Mouse (Mus musculus): ENCODE data around the gene Irx4. TPM values are rescaled to one million over a fixed set of nuclear protein-coding genes. Genes with fewer than 3 reads are reported as not detected.

Gene Irx4
- not detected in 2 replicates for total RNA-seq (2014; fragmentation: Nextera tagmentation)
- total RNA-seq (2017) = not detected in 2 replicates
- polyA plus RNA-seq (2012) = not detected in 2 replicates

- Histone ChIP-seq H3K27me3 (ENCODE audit: insufficient read depth, low read length) (no peaks in the 10 kb centered on the region), H3K4me1 (ENCODE audit: insufficient read depth, low read depth, low read length) (no peaks in the 10 kb centered on the region), H3K9me3 (replicated peaks) (peaks cover 83% of the 10 kb centered on the region), H3K36me3 (replicated peaks) (no peaks in the 10 kb centered on the region), H3K4me3 (ENCODE audit: low read depth, low read length) (no peak within 1 kb of the TSS; the same call in 1 of the 2 replicates)
- ATAC-seq (ENCODE audit: extremely low read depth, insufficient number of reproducible peaks, low FRiP score, poor library complexity, severe bottlenecking) = no peak
- DNase-seq (ENCODE audit: low spot score) = no peak
- no peak for TF ChIP-seq GATA1 (IDR thresholded peaks at IDR 0.05; ENCODE audit: borderline replicate concordance, low read length)
- no peak for TF ChIP-seq POLR2AphosphoS5 (IDR thresholded peaks at IDR 0.05; ENCODE audit: insufficient replicate concordance, low read depth, low read length)
- TF ChIP-seq TAL1 (conservative IDR thresholded peaks at IDR 0.05; ENCODE audit: low read depth, low read length) = no peak
- no peak for TF ChIP-seq GATA2 (IDR thresholded peaks at IDR 0.05; ENCODE audit: borderline replicate concordance, low read depth, low read length)
Measured at GRCm38 (mm10) chr13:73260354-73261035, at the start of gene Irx4. Gene Irx4 (plus strand): TSS chr13:73260479.

- no peak for TF ChIP-seq GATA2 (IDR thresholded peaks at IDR 0.05; ENCODE audit: borderline replicate concordance, low read depth, low read length)
- no peak for TF ChIP-seq POLR2AphosphoS5 (IDR thresholded peaks at IDR 0.05; ENCODE audit: insufficient replicate concordance, low read depth, low read length)
- no peak for TF ChIP-seq TAL1 (conservative IDR thresholded peaks at IDR 0.05; ENCODE audit: low read depth, low read length)
- TF ChIP-seq GATA1 (IDR thresholded peaks at IDR 0.05; ENCODE audit: borderline replicate concordance, low read length) = no peak
- TF ChIP-seq CTCF (IDR thresholded peaks at IDR 0.05; ENCODE audit: low read depth, low read length) = no peak
- ATAC-seq (ENCODE audit: extremely low read depth, insufficient number of reproducible peaks, low FRiP score, poor library complexity, severe bottlenecking) = no peak
- Histone ChIP-seq H3K36me3 (replicated peaks) (no peaks in the 10 kb centered on the region), H3K4me1 (ENCODE audit: insufficient read depth, low read depth, low read length) (no peaks in the 10 kb centered on the region), H3K27me3 (ENCODE audit: insufficient read depth, low read length) (no peaks in the 10 kb centered on the region), H3K4me3 (ENCODE audit: low read depth, low read length) (no peak overlapping the region), H3K9me3 (replicated peaks) (peaks cover 33% of the 10 kb centered on the region)
- DNase-seq (ENCODE audit: low spot score) = no peak
Measured at GRCm38 (mm10) chr13:73214301-73214700, 46.0 kb upstream of the Irx4 start.

- no peak overlapping the region for H3K4me3 ChIP-seq (ENCODE audit: low read depth, low read length)
- TF ChIP-seq GATA1 (IDR thresholded peaks at IDR 0.05; ENCODE audit: borderline replicate concordance, low read length) (no peak), CTCF (IDR thresholded peaks at IDR 0.05; ENCODE audit: low read depth, low read length) (no peak), TAL1 (conservative IDR thresholded peaks at IDR 0.05; ENCODE audit: low read depth, low read length) (no peak), GATA2 (IDR thresholded peaks at IDR 0.05; ENCODE audit: borderline replicate concordance, low read depth, low read length) (no peak), POLR2AphosphoS5 (IDR thresholded peaks at IDR 0.05; ENCODE audit: insufficient replicate concordance, low read depth, low read length) (no peak)
- peaks cover 55% of the 10 kb centered on the region for H3K9me3 ChIP-seq (replicated peaks)
- no peak for ATAC-seq (ENCODE audit: extremely low read depth, insufficient number of reproducible peaks, low FRiP score, poor library complexity, severe bottlenecking)
- no peaks in the 10 kb centered on the region for H3K4me1 ChIP-seq (ENCODE audit: insufficient read depth, low read depth, low read length)
- H3K36me3 ChIP-seq (replicated peaks) = no peaks in the 10 kb centered on the region
- H3K27me3 ChIP-seq (ENCODE audit: insufficient read depth, low read length) = no peaks in the 10 kb centered on the region
- no peak for DNase-seq (ENCODE audit: low spot score)
Measured at GRCm38 (mm10) chr13:73236461-73236860, 23.8 kb upstream of the Irx4 start.

- ATAC-seq (ENCODE audit: extremely low read depth, insufficient number of reproducible peaks, low FRiP score, poor library complexity, severe bottlenecking) (no peak), DNase-seq (ENCODE audit: low spot score) (no peak)
- Histone ChIP-seq H3K9me3 (replicated peaks) (peaks cover 59% of the 10 kb centered on the region), H3K4me1 (ENCODE audit: insufficient read depth, low read depth, low read length) (no peaks in the 10 kb centered on the region), H3K27me3 (ENCODE audit: insufficient read depth, low read length) (no peaks in the 10 kb centered on the region), H3K36me3 (replicated peaks) (no peaks in the 10 kb centered on the region), H3K4me3 (ENCODE audit: low read depth, low read length) (no peak overlapping the region)
- TF ChIP-seq GATA1 (IDR thresholded peaks at IDR 0.05; ENCODE audit: borderline replicate concordance, low read length) = no peak
- TF ChIP-seq CTCF (IDR thresholded peaks at IDR 0.05; ENCODE audit: low read depth, low read length) = no peak
- TF ChIP-seq POLR2AphosphoS5 (IDR thresholded peaks at IDR 0.05; ENCODE audit: insufficient replicate concordance, low read depth, low read length) = no peak
- no peak for TF ChIP-seq GATA2 (IDR thresholded peaks at IDR 0.05; ENCODE audit: borderline replicate concordance, low read depth, low read length)
- no peak for TF ChIP-seq TAL1 (conservative IDR thresholded peaks at IDR 0.05; ENCODE audit: low read depth, low read length)
Measured at GRCm38 (mm10) chr13:73239191-73239746, 21.0 kb upstream of the Irx4 start.

GRCm38 (mm10) chr13:73242556-73242955 is 17.7 kb upstream of the Irx4 start:
- Histone ChIP-seq H3K27me3 (ENCODE audit: insufficient read depth, low read length) (no peaks in the 10 kb centered on the region), H3K36me3 (replicated peaks) (no peaks in the 10 kb centered on the region), H3K9me3 (replicated peaks) (peaks cover 50% of the 10 kb centered on the region), H3K4me3 (ENCODE audit: low read depth, low read length) (no peak overlapping the region), H3K4me1 (ENCODE audit: insufficient read depth, low read depth, low read length) (no peaks in the 10 kb centered on the region)
- no peak for TF ChIP-seq POLR2AphosphoS5 (IDR thresholded peaks at IDR 0.05; ENCODE audit: insufficient replicate concordance, low read depth, low read length)
- TF ChIP-seq TAL1 (conservative IDR thresholded peaks at IDR 0.05; ENCODE audit: low read depth, low read length) = no peak
- no peak for TF ChIP-seq GATA2 (IDR thresholded peaks at IDR 0.05; ENCODE audit: borderline replicate concordance, low read depth, low read length)
- TF ChIP-seq CTCF (IDR thresholded peaks at IDR 0.05; ENCODE audit: low read depth, low read length) = no peak
- no peak for TF ChIP-seq GATA1 (IDR thresholded peaks at IDR 0.05; ENCODE audit: borderline replicate concordance, low read length)
- DNase-seq (ENCODE audit: low spot score) (no peak), ATAC-seq (ENCODE audit: extremely low read depth, insufficient number of reproducible peaks, low FRiP score, poor library complexity, severe bottlenecking) (no peak)

GRCm38 (mm10) chr13:73246961-73247360 is 13.3 kb upstream of the Irx4 start:
- Histone ChIP-seq H3K4me1 (ENCODE audit: insufficient read depth, low read depth, low read length) (no peaks in the 10 kb centered on the region), H3K4me3 (ENCODE audit: low read depth, low read length) (no peak overlapping the region), H3K27me3 (ENCODE audit: insufficient read depth, low read length) (no peaks in the 10 kb centered on the region), H3K9me3 (replicated peaks) (peaks cover 47% of the 10 kb centered on the region), H3K36me3 (replicated peaks) (no peaks in the 10 kb centered on the region)
- ATAC-seq (ENCODE audit: extremely low read depth, insufficient number of reproducible peaks, low FRiP score, poor library complexity, severe bottlenecking) (no peak), DNase-seq (ENCODE audit: low spot score) (no peak)
- no peak for TF ChIP-seq TAL1 (conservative IDR thresholded peaks at IDR 0.05; ENCODE audit: low read depth, low read length)
- no peak for TF ChIP-seq POLR2AphosphoS5 (IDR thresholded peaks at IDR 0.05; ENCODE audit: insufficient replicate concordance, low read depth, low read length)
- no peak for TF ChIP-seq GATA2 (IDR thresholded peaks at IDR 0.05; ENCODE audit: borderline replicate concordance, low read depth, low read length)
- no peak for TF ChIP-seq GATA1 (IDR thresholded peaks at IDR 0.05; ENCODE audit: borderline replicate concordance, low read length)
- TF ChIP-seq CTCF (IDR thresholded peaks at IDR 0.05; ENCODE audit: low read depth, low read length) = no peak

Measured in G1E (cell line).